Mouse (Mus musculus): ENCODE data around the gene Lrr1. TPM values are rescaled to one million over a fixed set of nuclear protein-coding genes. Genes with fewer than 3 reads are reported as not detected.
A peak's percentile ranks its signal among the peaks of the same experiment; 100 is the strongest.
"Not testable (repeated sequence)": the region's sequence is repeated elsewhere in the genome, so short reads cannot be mapped to it uniquely, and the experiment has no call there.

The Lrr1 gene
- polyA plus RNA-seq, 1 experiment, result 5.1 TPM

GRCm38 (mm10) chr12:69164904-69165303 is 3.7 kb upstream of the Lrr1 start:
- H3K36me3 ChIP-seq (ENCODE audit: control insufficient read depth, insufficient read depth), result no peaks in the 10 kb centered on the region
- TF ChIP-seq MYOG (IDR thresholded peaks at IDR 0.05; ENCODE audit: control insufficient read depth in 1 of 3, insufficient read depth in 1 of 3, insufficient read length in 2 of 3, low read depth in 2 of 3) (no peak), CEBPB (IDR thresholded peaks at IDR 0.05; ENCODE audit: insufficient read depth, poor library complexity, severe bottlenecking) (no peak), TCF3 (IDR thresholded peaks at IDR 0.05; ENCODE audit: insufficient read length, low read depth) (no peak), MAX (IDR thresholded peaks at IDR 0.05; ENCODE audit: low read depth) (no peak), MYOD1 (IDR thresholded peaks at IDR 0.05; ENCODE audit: control insufficient read depth in 1 of 3, insufficient read length in 2 of 3, low read depth in 2 of 3) (no peak), REST (IDR thresholded peaks at IDR 0.05; ENCODE audit: insufficient read depth, insufficient read length) (no peak), POLR2A (IDR thresholded peaks at IDR 0.05; ENCODE audit: insufficient read length, low read depth) (no peak), E2F4 (IDR thresholded peaks at IDR 0.05; ENCODE audit: insufficient read depth) (no peak), POLR2AphosphoS2 (IDR thresholded peaks at IDR 0.05; ENCODE audit: insufficient read length, low read depth) (no peak), TCF12 (IDR thresholded peaks at IDR 0.05; ENCODE audit: insufficient read depth, poor library complexity, severe bottlenecking) (no peak), USF1 (IDR thresholded peaks at IDR 0.05; ENCODE audit: low read depth) (no peak), SRF (IDR thresholded peaks at IDR 0.05; ENCODE audit: control insufficient read depth, insufficient read length, low read depth) (no peak)

GRCm38 (mm10) chr12:69166861-69167581 is 1.6 kb upstream of the Lrr1 start:
- H3K36me3 ChIP-seq (ENCODE audit: control insufficient read depth, insufficient read depth); H3ac ChIP-seq (ENCODE audit: control insufficient read depth, insufficient read length); H3K4me3 ChIP-seq; H3K27me3 ChIP-seq (ENCODE audit: control insufficient read depth, insufficient read depth, insufficient read length); H3K79me2 ChIP-seq (ENCODE audit: control insufficient read depth, insufficient read depth); H3K4me2 ChIP-seq (ENCODE audit: low read depth): not testable (repeated sequence)

More at GRCm38 (mm10) chr12:69164904-69165303, 3.7 kb upstream of the Lrr1 start:
- no peak overlapping the region for H3K4me2 ChIP-seq (ENCODE audit: low read depth)
- no peak overlapping the region for H3K4me3 ChIP-seq
- H3ac ChIP-seq (ENCODE audit: control insufficient read depth, insufficient read length), result no peak overlapping the region
- peaks cover 2% of the 10 kb centered on the region for H3K79me2 ChIP-seq (ENCODE audit: control insufficient read depth, insufficient read depth)
- no peaks in the 10 kb centered on the region for H3K27me3 ChIP-seq (ENCODE audit: control insufficient read depth, insufficient read depth, insufficient read length)

- Histone ChIP-seq H3K36me3 (ENCODE audit: control insufficient read depth, insufficient read depth) (no peaks in the 10 kb centered on the region), H3K4me2 (ENCODE audit: low read depth) (peak overlapping the region; percentile 93), H3ac (ENCODE audit: control insufficient read depth, insufficient read length) (peak overlapping the region; percentile 51), H3K79me2 (ENCODE audit: control insufficient read depth, insufficient read depth) (peaks cover 5% of the 10 kb centered on the region), H3K4me3 (peak overlapping the region; percentile 86), H3K27me3 (ENCODE audit: control insufficient read depth, insufficient read depth, insufficient read length) (no peaks in the 10 kb centered on the region)
- no peak for TF ChIP-seq MYOD1 (IDR thresholded peaks at IDR 0.05; ENCODE audit: control insufficient read depth in 1 of 3, insufficient read length in 2 of 3, low read depth in 2 of 3)
- TF ChIP-seq CEBPB (IDR thresholded peaks at IDR 0.05; ENCODE audit: insufficient read depth, poor library complexity, severe bottlenecking), result no peak
- no peak for TF ChIP-seq POLR2A (IDR thresholded peaks at IDR 0.05; ENCODE audit: insufficient read length, low read depth)
- TF ChIP-seq SRF (IDR thresholded peaks at IDR 0.05; ENCODE audit: control insufficient read depth, insufficient read length, low read depth), result no peak
- TF ChIP-seq TCF12 (IDR thresholded peaks at IDR 0.05; ENCODE audit: insufficient read depth, poor library complexity, severe bottlenecking), result no peak
- TF ChIP-seq E2F4 (IDR thresholded peaks at IDR 0.05; ENCODE audit: insufficient read depth), result no peak
- no peak for TF ChIP-seq POLR2AphosphoS2 (IDR thresholded peaks at IDR 0.05; ENCODE audit: insufficient read length, low read depth)
- no peak for TF ChIP-seq MAX (IDR thresholded peaks at IDR 0.05; ENCODE audit: low read depth)
- no peak for TF ChIP-seq TCF3 (IDR thresholded peaks at IDR 0.05; ENCODE audit: insufficient read length, low read depth)
- no peak for TF ChIP-seq MYOG (IDR thresholded peaks at IDR 0.05; ENCODE audit: control insufficient read depth in 1 of 3, insufficient read depth in 1 of 3, insufficient read length in 2 of 3, low read depth in 2 of 3)
- TF ChIP-seq REST (IDR thresholded peaks at IDR 0.05; ENCODE audit: insufficient read depth, insufficient read length), result no peak
- TF ChIP-seq USF1 (IDR thresholded peaks at IDR 0.05; ENCODE audit: low read depth), result no peak
These were observed 756 bp upstream of the Lrr1 start for GRCm38 (mm10) chr12:69167656-69168460.

GRCm38 (mm10) chr12:69171307-69171706 is 2.7 kb downstream of the Lrr1 start:
- peaks cover 5% of the 10 kb centered on the region for H3K79me2 ChIP-seq (ENCODE audit: control insufficient read depth, insufficient read depth)
- H3K27me3 ChIP-seq (ENCODE audit: control insufficient read depth, insufficient read depth, insufficient read length), result no peaks in the 10 kb centered on the region
- H3K4me2 ChIP-seq (ENCODE audit: low read depth), result no peak overlapping the region
- H3ac ChIP-seq (ENCODE audit: control insufficient read depth, insufficient read length), result no peak overlapping the region
- no peaks in the 10 kb centered on the region for H3K36me3 ChIP-seq (ENCODE audit: control insufficient read depth, insufficient read depth)
- TF ChIP-seq USF1 (IDR thresholded peaks at IDR 0.05; ENCODE audit: low read depth), result no peak
- no peak for TF ChIP-seq E2F4 (IDR thresholded peaks at IDR 0.05; ENCODE audit: insufficient read depth)
- TF ChIP-seq MAX (IDR thresholded peaks at IDR 0.05; ENCODE audit: low read depth), result no peak
- TF ChIP-seq SRF (IDR thresholded peaks at IDR 0.05; ENCODE audit: control insufficient read depth, insufficient read length, low read depth), result no peak
- TF ChIP-seq MYOD1 (IDR thresholded peaks at IDR 0.05; ENCODE audit: control insufficient read depth in 1 of 3, insufficient read length in 2 of 3, low read depth in 2 of 3), result no peak
- TF ChIP-seq TCF12 (IDR thresholded peaks at IDR 0.05; ENCODE audit: insufficient read depth, poor library complexity, severe bottlenecking), result no peak
- TF ChIP-seq MYOG (IDR thresholded peaks at IDR 0.05; ENCODE audit: control insufficient read depth in 1 of 3, insufficient read depth in 1 of 3, insufficient read length in 2 of 3, low read depth in 2 of 3), result no peak
- TF ChIP-seq CEBPB (IDR thresholded peaks at IDR 0.05; ENCODE audit: insufficient read depth, poor library complexity, severe bottlenecking), result no peak
- no peak overlapping the region for H3K4me3 ChIP-seq

Measured in myocyte (in vitro differentiated cells).